Mouse (Mus musculus) intestine, embryonic 15.5 days (tissue): ENCODE results near the gene Gm8356. TPM values are rescaled to one million over a fixed set of nuclear protein-coding genes. Genes with fewer than 3 reads are reported as not detected.
"Not testable (repeated sequence)": the region's sequence is repeated elsewhere in the genome, so short reads cannot be mapped to it uniquely, and the experiment has no call there.

Experiments used
- ATAC-seq: fragments of 200-750 bp; cut with Nextera tagmentation; 2 replicates; pipeline ENCODE4 v1.8.0; 2017; ENCODE audit warnings: moderate TSS enrichment, moderate library complexity
- H3K27ac ChIP-seq: fragments of 300-500 bp; sonication (generic); 2 replicates; pipeline ENCODE4 v1.5.1; 2015; ENCODE audit warnings: mild to moderate bottlenecking, inconsistent platforms
- H3K27me3 ChIP-seq: fragments of 300-500 bp; sonication (generic); replicated peaks from 2 replicates; pipeline ENCODE4 v1.6.1; 2015; ENCODE audit warnings: inconsistent platforms
- H3K36me3 ChIP-seq: fragments of 300-500 bp; sonication (generic); 2 replicates; pipeline ENCODE4 v1.6.1; 2015; ENCODE audit warnings: inconsistent platforms
- H3K4me1 ChIP-seq: fragments of 300-500 bp; sonication (generic); replicated peaks from 2 replicates; pipeline ENCODE4 v1.6.1; 2015; ENCODE audit warnings: inconsistent platforms
- H3K4me2 ChIP-seq: fragments of 300-500 bp; sonication (generic); replicated peaks from 2 replicates; pipeline ENCODE4 v1.6.1; 2015; ENCODE audit warnings: mild to moderate bottlenecking, inconsistent platforms
- H3K4me3 ChIP-seq: fragments of 300-500 bp; sonication (generic); replicated peaks from 2 replicates; pipeline ENCODE4 v1.5.1; 2015; ENCODE audit warnings: inconsistent platforms
- H3K9ac ChIP-seq: fragments of 300-500 bp; sonication (generic); 2 replicates; pipeline ENCODE4 v1.6.1; 2015; ENCODE audit warnings: inconsistent platforms
- H3K9me3 ChIP-seq: fragments of 300-500 bp; sonication (generic); 2 replicates; pipeline ENCODE4 v1.6.1; 2016; ENCODE audit warnings: inconsistent platforms
- WGBS: fragments of 180-500 bp; shearing (Covaris S2); methylation state at CpG from one replicate; pipeline ENCODE4 v1.1.7; 2015; 5-methylcytosine and 5-hydroxymethylcytosine counted together
- polyA plus RNA-seq: library from polyadenylated mRNA; unstranded; fragments of >200 nt; fragmentation: Nextera tagmentation; extraction: Ambion mirVana; gene quantifications from 2 replicates; pipeline ENCODE4 v1.2.1, GENCODE M21; 2015

The Gm8356 gene
- polyA plus RNA-seq, result not detected in 2 replicates

DNA sequence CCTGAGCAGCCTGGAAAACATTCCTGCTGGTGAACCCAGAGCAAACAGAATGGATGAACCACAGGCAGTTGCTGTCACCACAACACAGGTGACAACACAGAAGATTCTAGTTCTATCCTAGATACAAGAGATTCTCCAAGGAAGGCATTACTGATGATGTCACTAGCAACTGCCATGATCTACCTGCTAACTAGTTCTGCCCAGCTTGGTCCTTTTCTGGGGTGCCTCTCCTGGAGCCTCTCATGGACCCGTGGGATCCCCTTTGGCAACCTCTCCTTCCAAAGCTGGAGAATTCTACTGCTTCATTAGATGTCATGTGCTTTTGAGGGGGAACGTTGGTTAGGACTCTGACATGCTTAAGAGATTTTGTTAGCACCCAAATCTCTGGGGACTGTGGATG, at the start of gene Gm8356:
TSS of gene Gm8356 (minus strand) at position 101 of the 400 bp plus-strand sequence.
- not testable (repeated sequence) for H3K36me3 ChIP-seq, H3K4me1 ChIP-seq, H3K27me3 ChIP-seq, H3K9ac ChIP-seq, H3K4me2 ChIP-seq, H3K27ac ChIP-seq, ATAC-seq, H3K4me3 ChIP-seq, H3K9me3 ChIP-seq
- WGBS, result 57% methylated on average over 1 of the region's 2 CpGs

DNA sequence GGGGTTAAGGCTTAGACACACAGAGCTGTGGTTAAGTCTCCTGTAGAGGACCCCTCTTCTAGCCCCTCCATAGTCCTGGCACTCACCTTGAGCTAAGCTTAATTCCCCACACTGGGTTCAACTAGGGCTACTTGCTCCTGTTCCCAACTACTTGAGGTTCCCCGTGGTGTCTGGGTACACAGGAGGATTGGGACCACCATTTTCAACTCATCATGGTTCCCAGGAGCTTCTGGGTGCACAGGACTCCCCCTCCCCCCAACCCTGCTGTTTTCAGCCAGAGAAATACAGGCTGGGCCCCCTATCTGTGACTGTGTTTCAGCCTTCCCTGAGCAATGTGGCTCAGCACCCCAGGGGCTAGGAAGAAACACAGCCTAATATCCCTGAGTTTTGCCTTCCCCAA, 50.8 kb downstream of the Gm8356 start:
- not testable (repeated sequence) for H3K4me3 ChIP-seq, H3K9me3 ChIP-seq, H3K36me3 ChIP-seq, ATAC-seq, H3K27ac ChIP-seq, H3K9ac ChIP-seq, H3K27me3 ChIP-seq, H3K4me1 ChIP-seq, H3K4me2 ChIP-seq
- 50% methylated on average over 1 of the region's 1 CpGs for WGBS

DNA sequence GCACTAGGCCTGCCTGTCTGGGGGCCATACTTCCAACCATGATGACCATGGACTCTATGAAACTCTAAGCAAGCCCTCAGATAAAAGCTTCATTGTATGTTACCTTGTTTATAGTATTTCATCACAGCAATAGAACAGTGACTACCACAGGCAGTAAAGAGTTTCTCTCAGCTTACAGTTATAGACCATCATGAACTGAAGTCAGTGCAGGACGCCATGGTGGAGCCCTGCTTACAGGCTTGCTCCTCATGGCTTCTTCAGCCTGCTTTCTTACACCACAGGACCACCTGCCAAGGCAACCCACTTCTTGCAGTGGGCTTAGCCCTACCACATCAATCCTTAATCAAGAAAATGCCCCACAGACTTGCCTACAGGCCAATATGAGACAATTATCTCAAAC, 51.5 kb downstream of the Gm8356 start:
- H3K9me3 ChIP-seq, H3K9ac ChIP-seq, H3K4me1 ChIP-seq, H3K4me3 ChIP-seq, ATAC-seq, H3K36me3 ChIP-seq, H3K27me3 ChIP-seq, H3K27ac ChIP-seq, H3K4me2 ChIP-seq: not testable (repeated sequence)
- WGBS, result 78% methylated on average over 1 of the region's 1 CpGs

DNA sequence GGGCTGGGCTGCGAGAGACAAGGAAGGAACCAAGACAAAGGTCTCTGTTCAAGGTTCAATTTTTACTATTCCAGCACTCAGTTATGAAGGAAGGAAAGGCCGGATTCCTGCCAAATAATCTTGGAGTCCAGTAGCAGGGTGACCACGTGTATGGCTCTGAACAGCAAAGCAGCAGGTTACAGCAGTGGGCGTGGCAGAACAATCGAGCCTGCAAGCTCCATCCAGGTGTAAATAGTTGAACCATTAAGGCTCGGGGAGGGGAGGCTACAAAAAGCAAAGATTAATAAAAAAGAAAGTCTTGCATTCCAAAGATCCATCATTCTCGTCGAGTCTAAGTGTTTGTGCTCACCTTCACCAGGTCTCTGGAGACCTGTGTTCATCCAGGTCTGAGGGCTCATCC, 55.0 kb downstream of the Gm8356 start:
- not testable (repeated sequence) for H3K4me2 ChIP-seq, H3K36me3 ChIP-seq, H3K9me3 ChIP-seq, H3K27me3 ChIP-seq, H3K27ac ChIP-seq, ATAC-seq, H3K4me1 ChIP-seq, H3K9ac ChIP-seq, H3K4me3 ChIP-seq
- 75% methylated on average over 7 of the region's 8 CpGs for WGBS

Other genes with a start within 250 kb of the Gm8356 start
- not detected in 2 replicates for gene Gm21103, start 232.4 kb downstream of the Gm8356 start, polyA plus RNA-seq
- gene Gm3618, start 193.6 kb downstream of the Gm8356 start, polyA plus RNA-seq, result not detected in 2 replicates
- gene Gm16440, start 147.0 kb downstream of the Gm8356 start, polyA plus RNA-seq, result not detected in 2 replicates
- 0.43 and 0.50 TPM in 2 replicates for gene Gm3591, start 124.8 kb downstream of the Gm8356 start, polyA plus RNA-seq
- not detected in 2 replicates for gene Gm3594, start 92.7 kb downstream of the Gm8356 start, polyA plus RNA-seq
- 0.14 and 0.18 TPM in 2 replicates for gene Gm3629, start 53.3 kb upstream of the Gm8356 start, polyA plus RNA-seq
- gene Gm3460, start 85.1 kb upstream of the Gm8356 start, polyA plus RNA-seq, result not detected in 2 replicates
- gene Gm10251, start 146.9 kb upstream of the Gm8356 start, polyA plus RNA-seq, result not detected in 2 replicates
- gene Gm8050, start 183.0 kb upstream of the Gm8356 start, polyA plus RNA-seq, result not detected in 2 replicates
- 3.0 TPM in 2 replicates for gene Gm3636, start 205.0 kb upstream of the Gm8356 start, polyA plus RNA-seq
- not detected in 2 replicates for gene Gm8362, start 237.1 kb upstream of the Gm8356 start, polyA plus RNA-seq